8 mouse cellular contexts compared by ENCODE assay signal in genomic region chr19:47537879-47538278, GRCm38 (mm10). TPM values are rescaled to one million over a fixed set of nuclear protein-coding genes. Genes with fewer than 3 reads are reported as not detected.
DNase-seq lines count a peak whose midpoint lies in the region; ATAC-seq and TF ChIP-seq lines count a peak whose summit lies in the region.

No protein-coding gene starts in this region.

- WGBS in spleen, adult 2 months, result 40% methylated on average over 6 of the region's 6 CpGs
- 70% methylated on average over 6 of the region's 6 CpGs for WGBS in limb, embryonic 11.5 days
- 88% methylated on average over 6 of the region's 6 CpGs for WGBS in midbrain, embryonic 15.5 days

- TF ChIP-seq POLR2A in spleen, adult 2 months (IDR thresholded peaks at IDR 0.05; ENCODE audit: low read depth, low read length), result no peak

- no peak for ATAC-seq in limb, embryonic 11.5 days (ENCODE audit: insufficient number of reproducible peaks, low FRiP score, low TSS enrichment, low read depth)
- peak; percentile 3; the same call in 1 of the 2 replicates for ATAC-seq in midbrain, embryonic 15.5 days (replicated peaks)

- TF ChIP-seq CTCF in spleen, adult 2 months (IDR thresholded peaks at IDR 0.05; ENCODE audit: extremely low read depth, insufficient read depth, insufficient read length, insufficient replicate concordance), result no peak

- 0 out of 2 replicates have a peak overlapping the region, but pooled peaks have one; percentile 37 for H3K27ac ChIP-seq in spleen, adult 2 months (ENCODE audit: insufficient read depth, low read length)
- no peak overlapping the region for H3K27ac ChIP-seq in limb, embryonic 11.5 days (replicated peaks; ENCODE audit: low read depth, low read length)
- H3K27ac ChIP-seq in midbrain, embryonic 15.5 days, result 0 out of 2 replicates have a peak overlapping the region, but pooled peaks have one; percentile 73

- H3K4me2 ChIP-seq in limb, embryonic 11.5 days (ENCODE audit: low read depth, severe bottlenecking), result peak overlapping the region; percentile 82; the same call in 1 of the 2 replicates
- H3K4me2 ChIP-seq in midbrain, embryonic 15.5 days, result peak overlapping the region; percentile 69

- peaks cover 10% of the 10 kb centered on the region; the same call in 1 of the 2 replicates for H3K4me1 ChIP-seq in spleen, adult 2 months (ENCODE audit: control insufficient read depth, insufficient read depth, insufficient read length)
- peaks cover 16% of the 10 kb centered on the region for H3K4me1 ChIP-seq in limb, embryonic 11.5 days (ENCODE audit: control insufficient read depth, insufficient read depth, low read length)
- H3K4me1 ChIP-seq in midbrain, embryonic 15.5 days, result peaks cover 12% of the 10 kb centered on the region

- no peak overlapping the region for H3K9ac ChIP-seq in limb, embryonic 11.5 days (ENCODE audit: low read length)
- H3K9ac ChIP-seq in midbrain, embryonic 15.5 days, result no peak overlapping the region

- DNase-seq in spleen, adult 2 months (ENCODE audit: low read depth in 1 of 2, low spot score in 2 of 2), result no peak
- no peak for DNase-seq in spleen, postnatal 4 days (ENCODE audit: low spot score in 2 of 2)
- DNase-seq in heart, adult 8-10 months (ENCODE audit: low spot score), result peak; percentile 65
- DNase-seq in limb, embryonic 11.5 days (ENCODE audit: low spot score), result no peak
- DNase-seq in cerebellum, postnatal 36 days, result no peak
- no peak for DNase-seq in kidney, adult 9 months
- no peak for DNase-seq in T-cell, adult 2 months (ENCODE audit: low spot score)

- H3K4me3 ChIP-seq in spleen, adult 2 months (ENCODE audit: extremely low read depth, insufficient read depth, insufficient read length), result no peak overlapping the region
- H3K4me3 ChIP-seq in limb, embryonic 11.5 days (ENCODE audit: low read depth, low read length), result peak overlapping the region; percentile 48; the same call in 1 of the 2 replicates
- H3K4me3 ChIP-seq in midbrain, embryonic 15.5 days, result peak overlapping the region; percentile 51; the same call in 1 of the 2 replicates

- H3K27me3 ChIP-seq in spleen, adult 2 months (ENCODE audit: control insufficient read depth, insufficient read depth, low read length), result no peaks in the 10 kb centered on the region
- H3K27me3 ChIP-seq in limb, embryonic 11.5 days (ENCODE audit: control insufficient read depth, insufficient read depth, low read length), result peaks cover 5% of the 10 kb centered on the region
- H3K27me3 ChIP-seq in midbrain, embryonic 15.5 days (replicated peaks), result no peaks in the 10 kb centered on the region

- H3K9me3 ChIP-seq in limb, embryonic 11.5 days (ENCODE audit: control insufficient read depth, low read length), result no peaks in the 10 kb centered on the region
- H3K9me3 ChIP-seq in midbrain, embryonic 15.5 days, result no peaks in the 10 kb centered on the region

- no peaks in the 10 kb centered on the region for H3K36me3 ChIP-seq in spleen, adult 2 months (ENCODE audit: control insufficient read depth, insufficient read depth, low read length)
- H3K36me3 ChIP-seq in limb, embryonic 11.5 days (ENCODE audit: control insufficient read depth, insufficient read depth, low read length), result peaks cover 2% of the 10 kb centered on the region; the same call in 1 of the 2 replicates
- no peaks in the 10 kb centered on the region for H3K36me3 ChIP-seq in midbrain, embryonic 15.5 days (replicated peaks)

RNA-seq across cellular contexts. Expression of gene Stn1, which starts 0.6 kb away (rescaled TPM):
- 11.1 and 12.1 TPM in 2 replicates for polyA plus RNA-seq in spleen, adult 2 months (2012; rRNA removed)
- total RNA-seq in heart, adult 8-10 months (2022), result 10 to 100 TPM; 19.3 to 22.2 (median 20.0) TPM
- 60.5 and 60.6 TPM in 2 replicates for polyA plus RNA-seq in limb, embryonic 11.5 days (2014; fragmentation: Nextera tagmentation; extraction: Ambion mirVana)
- polyA plus RNA-seq in midbrain, embryonic 15.5 days (2015; fragmentation: Nextera tagmentation; extraction: Ambion mirVana), result 28.3 and 30.8 TPM in 2 replicates

RNA-seq across cellular contexts. Expression of gene Slk, which starts 41.6 kb away (rescaled TPM):
- 4.7 and 5.3 TPM in 2 replicates for polyA plus RNA-seq in spleen, adult 2 months (2012; rRNA removed)
- total RNA-seq in heart, adult 8-10 months (2022), result 10 to 100 TPM; 77.7 to 95.0 (median 87.7) TPM
- polyA plus RNA-seq in limb, embryonic 11.5 days (2014; fragmentation: Nextera tagmentation; extraction: Ambion mirVana), result 11.8 and 13.2 TPM in 2 replicates
- 6.1 and 6.2 TPM in 2 replicates for polyA plus RNA-seq in midbrain, embryonic 15.5 days (2015; fragmentation: Nextera tagmentation; extraction: Ambion mirVana)
